Mouse (Mus musculus) common myeloid progenitor, adult 5-6 weeks (primary cell): ENCODE results near the gene Tcp10b. TPM values are rescaled to one million over a fixed set of nuclear protein-coding genes. Genes with fewer than 3 reads are reported as not detected.

Experiments used
- total RNA-seq: library from RNA; stranded (forward); fragments of 200-1000, 187-1606 nt; gene quantifications from 2 replicates; pipeline ENCODE4 v1.2.3, GENCODE M21; 2017

Tcp10b gene
- total RNA-seq, 1 experiment from 2014 or later, result 0.09 TPM

Other genes with a start within 250 kb of the Tcp10b start
- not detected in 2 replicates for gene Mas1, start 193.0 kb upstream of the Tcp10b start, total RNA-seq
- not detected in 2 replicates for gene Mrgprh, start 185.1 kb upstream of the Tcp10b start, total RNA-seq
- gene Pnldc1, start 150.9 kb upstream of the Tcp10b start, total RNA-seq, result not detected in 2 replicates
- gene Tcp1, start 145.4 kb upstream of the Tcp10b start, total RNA-seq, result 929 and 961 TPM in 2 replicates
- gene Mrpl18, start 144.8 kb upstream of the Tcp10b start, total RNA-seq, result 205 and 229 TPM in 2 replicates
- gene Acat3, start 120.5 kb upstream of the Tcp10b start, total RNA-seq, result 0.27 and 0.29 TPM in 2 replicates
- gene Acat2, start 100.4 kb upstream of the Tcp10b start, total RNA-seq, result 14.9 and 17.3 TPM in 2 replicates
- gene Wtap, start 66.9 kb upstream of the Tcp10b start, total RNA-seq, result 274 and 376 TPM in 2 replicates
- gene Sod2, start 54.3 kb upstream of the Tcp10b start, total RNA-seq, result 77.1 and 80.1 TPM in 2 replicates
- gene Gpr31b, start 8.8 kb upstream of the Tcp10b start, total RNA-seq, result 0.73 TPM in 1 of 2 replicates, not detected in the other
- gene Unc93a, start 70.7 kb downstream of the Tcp10b start, total RNA-seq, result not detected in 2 replicates
- not detected in 2 replicates for gene Smok2a, start 160.1 kb downstream of the Tcp10b start, total RNA-seq
- gene Smok2b, start 169.2 kb downstream of the Tcp10b start, total RNA-seq, result not detected in 2 replicates